Mouse (Mus musculus) neutrophil, adult 5-6 weeks (primary cell): Measurements from ENCODE around the gene 2310057M21Rik. TPM values are rescaled to one million over a fixed set of nuclear protein-coding genes. Genes with fewer than 3 reads are reported as not detected.

ENCODE experiments used
- ATAC-seq: fragments of 151-379, 151-347 bp; 2 replicates; pipeline ENCODE4 v1.8.0; 2017; ENCODE audit warnings: mild to moderate bottlenecking, moderate TSS enrichment; ENCODE audit not compliant: insufficient number of reproducible peaks, poor library complexity, low FRiP score, severe bottlenecking; ENCODE audit errors: extremely low read depth
- total RNA-seq: library from RNA; stranded (forward); fragments of 200-1000 nt; gene quantifications from 2 replicates; pipeline ENCODE4 v1.2.3, GENCODE M21; 2017

The 2310057M21Rik gene
- total RNA-seq, 1 experiment from 2014 or later: 7.2 TPM

- ATAC-seq: no peak
These were observed 33.1 kb downstream of the 2310057M21Rik start, which contains the start of gene Fam24b for GRCm38 (mm10) chr7:131329416-131329815. Fam24b (minus strand) TSS chr7:131329516.

- no peak for ATAC-seq
These were observed 35.5 kb downstream of the 2310057M21Rik start for GRCm38 (mm10) chr7:131327054-131327453.

- no peak for ATAC-seq
These were observed 40.4 kb downstream of the 2310057M21Rik start, which contains the start of gene Cuzd1 for GRCm38 (mm10) chr7:131322192-131322591. Cuzd1 (minus strand) TSS chr7:131322292.

- no peak for ATAC-seq
These were observed 44.2 kb downstream of the 2310057M21Rik start for GRCm38 (mm10) chr7:131318340-131318739.

GRCm38 (mm10) chr7:131317587-131317986 lies 45.0 kb downstream of the 2310057M21Rik start:
- no peak for ATAC-seq

- ATAC-seq: no peak
These were observed 48.1 kb downstream of the 2310057M21Rik start for GRCm38 (mm10) chr7:131314493-131314892.

- ATAC-seq: no peak
These were observed 55.8 kb downstream of the 2310057M21Rik start for GRCm38 (mm10) chr7:131306733-131307132.

- no peak for ATAC-seq
These were observed 59.2 kb downstream of the 2310057M21Rik start for GRCm38 (mm10) chr7:131303340-131303739.

GRCm38 (mm10) chr7:131297151-131297550 lies 65.4 kb downstream of the 2310057M21Rik start:
- no peak for ATAC-seq

Other genes with a start within 250 kb of the 2310057M21Rik start
- gene 4933402N03Rik, start 216.4 kb downstream of the 2310057M21Rik start, total RNA-seq: not detected in 2 replicates
- gene 5430419D17Rik, start 188.4 kb downstream of the 2310057M21Rik start, total RNA-seq: not detected in 2 replicates
- not detected in 2 replicates for gene Cuzd1, start 40.5 kb downstream of the 2310057M21Rik start, total RNA-seq
- gene Fam24b, start 33.2 kb downstream of the 2310057M21Rik start, total RNA-seq: not detected in 2 replicates
- not detected in 2 replicates for gene Fam24a, start 28.9 kb downstream of the 2310057M21Rik start, total RNA-seq
- gene Pstk, start 8.4 kb upstream of the 2310057M21Rik start, total RNA-seq: 10.5 and 14.0 TPM in 2 replicates
- gene Ikzf5, start 47.8 kb upstream of the 2310057M21Rik start, total RNA-seq: 30.1 and 31.6 TPM in 2 replicates
- 36.5 and 39.2 TPM in 2 replicates for gene Acadsb, start 47.8 kb upstream of the 2310057M21Rik start, total RNA-seq
- gene Hmx3, start 180.1 kb upstream of the 2310057M21Rik start, total RNA-seq: not detected in 2 replicates
- gene Hmx2, start 186.0 kb upstream of the 2310057M21Rik start, total RNA-seq: not detected in 2 replicates
- gene Bub3, start 197.5 kb upstream of the 2310057M21Rik start, total RNA-seq: 51.1 and 52.5 TPM in 2 replicates